In the genomic region with DNA sequence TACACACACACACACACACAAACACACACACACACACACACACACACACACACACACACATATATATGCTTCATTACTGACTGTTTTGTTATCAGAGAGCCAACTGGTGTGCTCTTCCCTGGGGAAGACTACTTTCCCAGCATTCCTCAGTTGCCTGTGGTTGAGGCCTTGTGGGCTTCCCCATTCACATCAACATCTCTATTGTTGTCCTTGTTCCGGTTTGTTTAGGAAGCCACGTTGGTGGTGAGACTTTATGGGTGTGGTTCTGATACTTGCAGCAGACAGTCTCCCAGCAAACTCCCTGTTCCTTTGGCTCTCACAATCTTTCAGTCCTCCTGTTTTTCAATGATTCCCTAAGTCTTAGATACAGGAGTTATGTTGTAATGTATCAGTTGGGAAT, we compare ENCODE assay signal across 13 mouse cellular contexts.
"Had no signal": no experiment of that assay in that cellular context is flagged by ENCODE, and none has a peak within 500 bp of the region (broad histone marks: within the 10 kb centered on the region; RNA-seq: fewer than 3 reads in every experiment).

No protein-coding gene starts in this region.

- DNase-seq: lung, adult 18-20 months; lung, embryonic 14.5 days; lung, postnatal 10 days; lung, postnatal 4 days; midbrain, embryonic 14.5 days; retina, postnatal 1 day; right cerebral cortex, adult 18-20 months; right cerebral cortex, postnatal 25 days; right cerebral cortex, postnatal 4 days; spleen, adult 18-20 months; thymus, adult 18-20 months; thymus, postnatal 14 days; thymus, postnatal 36 days had no signal
